Mouse (Mus musculus): ENCODE data around the gene Vmn2r43. TPM values are rescaled to one million over a fixed set of nuclear protein-coding genes. Genes with fewer than 3 reads are reported as not detected.
"Not testable (repeated sequence)": the region's sequence is repeated elsewhere in the genome, so short reads cannot be mapped to it uniquely, and the experiment has no call there.

Gene Vmn2r43
- not detected for total RNA-seq (2021)
- long read RNA-seq, experiment 1, result 0 reads
- long read RNA-seq, experiment 2, result 0 reads

DNA sequence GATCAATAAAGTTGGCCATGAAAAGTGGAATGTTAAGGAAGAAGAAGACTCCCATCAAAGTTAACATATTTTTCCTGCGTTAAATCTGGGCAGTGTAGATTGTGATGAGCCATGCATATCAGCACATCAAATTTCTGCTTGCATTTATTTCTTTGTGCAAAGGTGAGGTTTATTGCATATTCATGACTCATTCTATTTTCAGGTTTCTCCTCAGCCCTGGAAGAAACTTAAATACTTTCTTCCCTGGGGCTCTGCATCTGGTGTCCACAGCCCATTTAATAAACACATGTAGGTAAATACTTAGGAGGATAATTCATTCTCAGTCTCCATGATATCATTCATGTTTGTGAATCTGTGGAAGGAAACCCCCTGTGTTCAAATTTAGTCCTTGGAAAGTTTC, at the start of gene Vmn2r43:
Gene Vmn2r43, minus strand, starts transcription at position 101 of the 400 bp plus-strand sequence.
- H3K4me3 ChIP-seq; intact Hi-C loops (cut with DNase I); H3K27ac ChIP-seq; DNase-seq: not testable (repeated sequence)

- H3K27ac ChIP-seq; H3K4me3 ChIP-seq; DNase-seq; intact Hi-C loops (cut with DNase I): not testable (repeated sequence)
These were observed 60.2 kb downstream of the Vmn2r43 start, which contains the start of gene Vmn2r42 for GRCm38 (mm10) chr7:8200220-8200619. Gene Vmn2r42, minus strand, starts transcription at chr7:8200320.

Other genes starting within 250 kb of the Vmn2r43 start
- gene Vmn2r41, start 98.9 kb downstream of the Vmn2r43 start, total RNA-seq (2021), result not detected
- gene Vmn2r42, start 60.3 kb downstream of the Vmn2r43 start, total RNA-seq (2021), result not detected
- not detected for gene Vmn2r44, start 122.7 kb upstream of the Vmn2r43 start, total RNA-seq (2021)
- not detected for gene Vmn2r45, start 228.5 kb upstream of the Vmn2r43 start, total RNA-seq (2021)